Mouse (Mus musculus) embryonic facial prominence, embryonic 10.5 days (tissue): ENCODE results near the gene Retreg1. TPM values are rescaled to one million over a fixed set of nuclear protein-coding genes. Genes with fewer than 3 reads are reported as not detected.

Experiments
- DNase-seq: peaks from one replicate; pipeline ENCODE4 v3.0.0-alpha.2; 2017; ENCODE audit warnings: low spot score
- H3K27ac ChIP-seq: fragments of 300-500 bp; sonication (generic); replicated peaks from 2 replicates; pipeline ENCODE4 v1.5.1; 2016; ENCODE audit warnings: mild to moderate bottlenecking
- H3K27me3 ChIP-seq: fragments of 300-500 bp; sonication (generic); replicated peaks from 2 replicates; pipeline ENCODE4 v1.6.1; 2016; ENCODE audit warnings: low read depth, mild to moderate bottlenecking; ENCODE audit not compliant: poor library complexity, severe bottlenecking
- H3K36me3 ChIP-seq: fragments of 300-500 bp; sonication (generic); replicated peaks from 2 replicates; pipeline ENCODE4 v1.6.1; 2016; ENCODE audit warnings: mild to moderate bottlenecking, moderate library complexity
- H3K4me1 ChIP-seq: fragments of 300-500 bp; sonication (generic); 2 replicates; pipeline ENCODE4 v1.6.1; 2016
- H3K4me3 ChIP-seq: fragments of 300-500 bp; sonication (generic); 2 replicates; pipeline ENCODE4 v1.5.1; 2016; ENCODE audit warnings: mild to moderate bottlenecking, moderate library complexity
- H3K9me3 ChIP-seq: fragments of 300-500 bp; sonication (generic); 2 replicates; pipeline ENCODE4 v1.6.1; 2016; ENCODE audit warnings: mild to moderate bottlenecking
- WGBS: fragments of 180-500 bp; shearing (Covaris S2); methylation state at CpG from one replicate; pipeline ENCODE4 v1.1.7; 2016; 5-methylcytosine and 5-hydroxymethylcytosine counted together
- polyA plus RNA-seq: library from polyadenylated mRNA; unstranded; fragments of >200 nt; fragmentation: Nextera tagmentation; extraction: Ambion mirVana; gene quantifications from 2 replicates; pipeline ENCODE4 v1.2.1, GENCODE M21; 2016

Retreg1 gene
- polyA plus RNA-seq, 1 experiment from 2014 or later: 2.5 TPM

DNA sequence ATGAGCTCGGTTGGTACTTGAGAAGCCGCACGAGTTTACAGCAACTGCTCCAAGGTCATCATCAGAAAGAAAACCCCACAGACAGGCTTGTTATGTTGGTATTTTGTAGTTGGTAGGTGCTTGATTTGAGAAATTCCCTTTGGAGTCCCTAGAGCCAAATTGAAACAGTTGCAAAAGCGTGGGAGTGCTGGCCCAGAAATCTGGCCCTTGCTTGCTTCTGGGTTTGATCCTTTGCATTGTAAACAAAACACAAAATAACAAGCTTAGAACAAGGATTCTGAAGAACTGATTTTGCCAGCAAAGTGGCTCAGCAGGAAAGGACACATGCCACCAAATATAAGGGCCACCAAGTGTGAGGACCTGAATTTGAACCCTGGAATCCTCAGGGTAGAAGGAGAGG is 71.2 kb downstream of the Retreg1 start:
- DNase-seq: no peak
- Histone ChIP-seq H3K27ac (no peak overlapping the region), H3K27me3 (no peaks in the 10 kb centered on the region), H3K36me3 (no peaks in the 10 kb centered on the region), H3K4me3 (no peak overlapping the region), H3K9me3 (no peaks in the 10 kb centered on the region), H3K4me1 (peaks cover 15% of the 10 kb centered on the region)
- 92% methylated on average over 4 of the region's 4 CpGs for WGBS

DNA sequence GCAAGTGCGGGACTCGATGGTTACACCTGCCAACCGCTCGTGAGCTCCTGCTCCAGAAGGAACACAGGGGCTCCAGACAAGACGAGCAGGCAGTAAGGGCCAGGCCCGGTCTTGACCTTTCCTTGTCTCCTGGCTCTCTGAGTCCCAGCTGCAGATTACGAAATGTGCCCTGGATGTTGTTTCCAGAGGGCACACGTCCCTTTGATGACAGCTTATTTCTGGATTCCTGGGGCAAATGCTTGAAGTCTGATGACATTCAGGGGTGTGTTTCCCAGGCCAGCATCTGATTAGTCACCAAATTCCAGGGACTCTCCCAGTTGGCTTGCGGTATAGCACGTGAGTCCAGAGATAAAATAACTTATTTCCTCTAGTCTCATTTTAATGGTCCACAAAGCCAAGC is 72.0 kb downstream of the Retreg1 start:
- Histone ChIP-seq H3K27me3 (no peaks in the 10 kb centered on the region), H3K4me3 (no peak overlapping the region), H3K36me3 (no peaks in the 10 kb centered on the region), H3K9me3 (no peaks in the 10 kb centered on the region), H3K4me1 (peaks cover 15% of the 10 kb centered on the region), H3K27ac (no peak overlapping the region)
- no peak for DNase-seq
- WGBS: 56% methylated on average over 10 of the region's 10 CpGs

DNA sequence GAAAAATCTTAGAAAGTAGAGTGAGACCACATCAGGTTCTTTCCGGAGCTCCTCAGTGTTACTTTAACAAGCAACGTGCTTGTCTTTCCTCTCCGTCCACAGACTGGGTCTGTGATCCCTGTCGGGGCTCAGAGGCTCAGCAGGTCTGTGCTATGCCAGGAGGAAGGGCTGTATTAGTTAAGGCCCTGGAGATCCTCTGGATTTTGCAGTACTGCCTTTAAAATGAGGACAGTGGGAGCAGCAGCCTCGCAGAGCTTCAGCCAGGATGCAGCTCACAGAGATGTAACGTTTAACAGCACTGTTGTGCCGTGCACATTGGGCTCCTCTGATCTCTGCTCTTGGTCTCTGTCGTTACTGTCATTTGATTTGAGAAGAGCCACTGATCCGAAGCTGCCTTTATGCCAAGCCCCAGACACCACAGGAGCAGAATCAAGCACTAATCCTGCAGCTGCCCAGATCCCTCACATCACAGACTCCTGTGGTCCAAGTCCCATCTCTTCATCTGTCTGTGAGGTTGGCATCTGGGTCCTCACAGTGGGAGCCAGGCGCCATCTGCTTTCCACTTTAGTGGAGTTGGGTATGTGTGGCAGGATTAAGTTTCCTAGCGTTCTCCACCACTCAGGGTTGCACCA is 72.7 kb downstream of the Retreg1 start:
- WGBS: 75% methylated on average over 11 of the region's 11 CpGs
- Histone ChIP-seq H3K27ac (no peak overlapping the region; the same call in 1 of the 2 replicates), H3K36me3 (no peaks in the 10 kb centered on the region), H3K4me1 (peaks cover 15% of the 10 kb centered on the region), H3K4me3 (no peak overlapping the region), H3K27me3 (no peaks in the 10 kb centered on the region), H3K9me3 (no peaks in the 10 kb centered on the region)
- DNase-seq: no peak

DNA sequence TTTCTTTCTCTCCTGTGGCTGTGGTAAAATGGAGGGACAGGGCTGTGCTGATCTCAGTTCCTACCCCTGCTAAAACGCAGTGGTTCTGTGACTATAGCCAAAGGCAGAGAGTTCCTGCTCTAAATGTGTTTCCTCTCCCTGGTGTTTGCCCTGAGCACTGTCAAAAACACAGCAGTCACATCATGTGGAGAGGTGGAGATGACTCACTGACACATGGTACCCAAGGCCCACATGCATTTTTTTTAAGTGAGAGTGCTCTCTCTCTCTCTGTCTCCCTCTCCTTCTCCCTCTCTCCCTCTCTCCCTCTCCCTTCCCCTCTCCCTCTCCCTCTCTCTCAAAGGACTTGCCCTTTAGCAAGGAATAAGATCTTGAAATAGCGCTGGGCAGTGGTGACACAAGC is 73.3 kb downstream of the Retreg1 start:
- no peak overlapping the region for H3K27ac ChIP-seq
- WGBS: 66% methylated on average over 2 of the region's 2 CpGs

DNA sequence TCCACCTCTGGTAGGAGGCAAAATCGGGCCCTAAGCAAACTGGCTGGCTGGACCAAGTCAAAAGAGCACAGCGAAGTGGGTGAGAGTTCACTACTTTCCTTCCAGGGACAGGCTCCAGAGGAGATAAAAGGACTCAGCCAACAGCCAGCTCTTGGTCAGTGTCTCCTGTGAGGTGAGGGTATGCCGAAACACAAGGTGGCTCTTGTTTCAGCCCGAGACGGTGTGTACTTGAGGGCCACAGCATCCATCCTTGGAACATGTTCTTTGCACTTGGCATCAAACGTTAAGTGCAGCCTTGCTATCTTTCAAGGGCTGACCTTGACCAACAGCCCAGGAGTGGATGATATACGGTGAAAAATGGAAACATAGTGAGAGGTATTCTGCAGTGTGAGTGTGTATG is 75.7 kb downstream of the Retreg1 start:
- Histone ChIP-seq H3K9me3 (no peaks in the 10 kb centered on the region), H3K27me3 (no peaks in the 10 kb centered on the region), H3K27ac (no peak overlapping the region), H3K36me3 (no peaks in the 10 kb centered on the region), H3K4me3 (no peak overlapping the region), H3K4me1 (peaks cover 12% of the 10 kb centered on the region)
- DNase-seq: no peak
- 92% methylated on average over 7 of the region's 7 CpGs for WGBS

More for the DNA sequence above, 73.3 kb downstream of the Retreg1 start:
- no peak for DNase-seq
- Histone ChIP-seq H3K4me1 (peaks cover 15% of the 10 kb centered on the region), H3K36me3 (no peaks in the 10 kb centered on the region), H3K4me3 (no peak overlapping the region), H3K9me3 (no peaks in the 10 kb centered on the region), H3K27me3 (no peaks in the 10 kb centered on the region)

DNA sequence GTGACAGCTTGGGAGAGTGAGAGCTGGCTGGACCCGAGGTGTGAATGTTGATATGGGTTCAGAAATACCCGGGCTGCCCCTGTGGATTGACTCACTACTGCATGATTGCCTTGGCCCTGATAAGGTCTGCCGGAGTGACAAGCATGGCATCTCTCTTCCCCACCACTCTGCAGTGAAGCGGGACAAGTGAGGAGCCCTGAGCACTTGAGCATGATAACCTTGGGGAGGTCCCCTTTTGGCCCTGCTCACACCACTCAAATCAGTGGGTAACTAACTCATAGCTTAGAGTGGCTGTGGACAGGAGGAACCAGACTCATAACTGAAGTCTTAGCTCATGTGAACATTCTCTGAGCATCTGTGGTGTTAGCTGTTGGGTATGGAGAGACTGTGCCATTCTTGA is 77.0 kb downstream of the Retreg1 start:
- Histone ChIP-seq H3K36me3 (no peaks in the 10 kb centered on the region), H3K27me3 (no peaks in the 10 kb centered on the region), H3K27ac (no peak overlapping the region), H3K4me1 (peaks cover 9% of the 10 kb centered on the region), H3K4me3 (no peak overlapping the region), H3K9me3 (no peaks in the 10 kb centered on the region)
- 88% methylated on average over 4 of the region's 4 CpGs for WGBS
- no peak for DNase-seq

DNA sequence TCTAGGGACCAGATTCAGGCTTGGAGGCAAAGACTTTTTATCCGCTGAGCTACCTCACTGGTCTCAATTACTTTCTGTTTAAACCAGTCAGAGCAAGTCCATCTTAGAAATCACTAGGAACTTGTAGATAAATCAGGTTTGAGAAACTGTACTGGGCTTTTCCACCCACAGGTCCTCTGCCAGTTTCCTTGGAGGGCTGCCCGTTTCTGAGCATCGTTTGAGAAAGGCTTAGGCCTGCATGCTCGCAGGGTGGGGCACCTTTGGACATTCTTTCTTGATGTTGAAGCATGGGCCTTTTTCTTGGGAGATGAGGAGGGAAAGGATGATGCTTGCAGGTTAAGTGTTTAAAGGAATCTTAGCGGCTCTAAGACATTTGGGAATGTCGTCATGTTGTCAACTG is 77.9 kb downstream of the Retreg1 start:
- 92% methylated on average over 6 of the region's 6 CpGs for WGBS
- Histone ChIP-seq H3K4me3 (no peak overlapping the region), H3K9me3 (no peaks in the 10 kb centered on the region), H3K36me3 (no peaks in the 10 kb centered on the region), H3K4me1 (peaks cover under 1% of the 10 kb centered on the region; the same call in 1 of the 2 replicates), H3K27ac (no peak overlapping the region), H3K27me3 (no peaks in the 10 kb centered on the region)
- DNase-seq: no peak

DNA sequence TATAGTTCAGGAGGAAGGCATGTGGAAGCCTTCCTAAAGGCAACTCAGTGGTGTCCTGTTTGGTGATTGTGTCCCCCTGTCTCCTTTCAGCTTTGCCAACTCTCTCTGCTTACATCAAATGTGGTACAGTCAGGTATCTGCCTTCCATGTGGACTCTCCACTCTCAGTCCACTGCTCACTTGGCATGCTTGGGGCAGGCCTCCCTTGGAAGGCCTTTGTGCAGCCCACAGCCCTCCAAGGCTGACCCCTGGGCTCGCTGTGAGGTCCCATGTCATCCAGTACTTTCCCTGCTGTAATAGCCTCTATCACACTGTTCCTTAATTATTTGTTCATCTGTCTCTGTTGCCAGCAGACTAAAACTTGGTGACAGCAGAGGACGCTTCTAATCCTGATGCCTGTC is 79.0 kb downstream of the Retreg1 start:
- Histone ChIP-seq H3K27ac (no peak overlapping the region), H3K4me1 (no peaks in the 10 kb centered on the region), H3K9me3 (no peaks in the 10 kb centered on the region), H3K36me3 (no peaks in the 10 kb centered on the region), H3K27me3 (no peaks in the 10 kb centered on the region), H3K4me3 (no peak overlapping the region)
- WGBS: 81% methylated on average over 2 of the region's 2 CpGs
- no peak for DNase-seq

DNA sequence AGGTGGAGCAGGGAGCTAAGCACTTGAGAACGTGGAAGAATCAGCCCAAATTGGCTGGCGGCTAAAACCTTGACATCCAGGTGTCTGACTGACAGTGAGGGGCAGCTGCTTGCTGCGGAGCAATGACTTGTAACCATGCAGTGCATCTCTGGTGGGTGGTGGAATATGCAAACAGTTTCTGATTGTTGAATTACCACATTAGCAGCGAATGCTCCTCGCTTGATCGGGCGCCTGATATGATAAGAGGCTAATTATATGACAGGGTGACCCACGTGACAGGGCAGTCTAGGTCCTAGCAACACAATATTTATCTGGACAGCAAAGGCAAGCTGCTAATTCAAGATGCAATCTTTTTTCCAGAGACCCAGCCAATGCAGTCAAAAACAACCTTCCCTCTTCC is 80.9 kb downstream of the Retreg1 start:
- 84% methylated on average over 8 of the region's 8 CpGs for WGBS
- Histone ChIP-seq H3K27ac (no peak overlapping the region), H3K36me3 (no peaks in the 10 kb centered on the region)

DNA sequence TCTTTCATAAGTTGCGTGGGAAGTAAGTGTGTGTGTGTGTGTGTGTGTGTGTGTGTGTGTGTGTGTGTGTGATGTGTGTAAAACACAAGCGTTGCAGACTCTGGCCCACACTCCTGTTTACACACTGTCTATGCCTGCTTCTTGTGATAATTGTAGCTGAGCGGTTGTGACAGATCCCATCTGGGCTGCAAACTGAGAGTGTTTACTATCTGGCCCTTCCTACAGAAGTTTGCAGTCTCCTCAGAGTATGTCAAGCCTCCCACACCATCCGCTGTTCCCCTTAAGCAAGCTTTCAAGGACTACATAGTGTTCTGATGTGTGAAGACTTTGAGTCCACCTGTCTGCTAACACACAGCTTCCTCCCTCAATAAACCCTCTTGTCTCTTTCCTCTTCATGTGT is 83.2 kb downstream of the Retreg1 start:
- Histone ChIP-seq H3K27ac (no peak overlapping the region), H3K27me3 (no peaks in the 10 kb centered on the region), H3K9me3 (no peaks in the 10 kb centered on the region), H3K4me1 (no peaks in the 10 kb centered on the region), H3K36me3 (no peaks in the 10 kb centered on the region), H3K4me3 (no peak overlapping the region)
- DNase-seq: no peak
- WGBS: 91% methylated on average over 4 of the region's 4 CpGs

More for the DNA sequence above, 80.9 kb downstream of the Retreg1 start:
- no peak for DNase-seq
- Histone ChIP-seq H3K4me3 (no peak overlapping the region), H3K4me1 (no peaks in the 10 kb centered on the region), H3K27me3 (no peaks in the 10 kb centered on the region), H3K9me3 (no peaks in the 10 kb centered on the region)

DNA sequence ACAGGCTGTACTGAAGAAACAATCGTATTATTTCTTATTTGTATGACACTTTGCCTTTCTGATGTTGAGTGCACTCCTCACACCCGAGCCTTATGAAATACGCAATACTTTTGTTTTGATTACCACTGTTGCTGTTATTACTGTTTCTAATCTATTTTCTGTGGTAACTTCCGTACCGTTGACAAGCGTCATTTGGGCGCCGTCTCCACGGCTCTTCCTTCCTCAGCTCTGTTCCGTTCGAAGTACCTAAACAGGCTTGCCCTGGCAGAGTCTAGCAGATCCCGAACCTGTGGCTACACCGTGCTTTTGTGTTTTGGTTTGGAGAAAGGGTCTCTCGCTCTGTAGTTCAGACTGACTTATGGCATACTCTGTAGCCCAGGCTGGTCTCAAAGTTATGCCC is 84.1 kb downstream of the Retreg1 start:
- 95% methylated on average over 14 of the region's 14 CpGs for WGBS
- Histone ChIP-seq H3K4me3 (no peak overlapping the region), H3K36me3 (no peaks in the 10 kb centered on the region), H3K4me1 (no peaks in the 10 kb centered on the region), H3K27me3 (no peaks in the 10 kb centered on the region), H3K27ac (no peak overlapping the region), H3K9me3 (no peaks in the 10 kb centered on the region)
- no peak for DNase-seq

DNA sequence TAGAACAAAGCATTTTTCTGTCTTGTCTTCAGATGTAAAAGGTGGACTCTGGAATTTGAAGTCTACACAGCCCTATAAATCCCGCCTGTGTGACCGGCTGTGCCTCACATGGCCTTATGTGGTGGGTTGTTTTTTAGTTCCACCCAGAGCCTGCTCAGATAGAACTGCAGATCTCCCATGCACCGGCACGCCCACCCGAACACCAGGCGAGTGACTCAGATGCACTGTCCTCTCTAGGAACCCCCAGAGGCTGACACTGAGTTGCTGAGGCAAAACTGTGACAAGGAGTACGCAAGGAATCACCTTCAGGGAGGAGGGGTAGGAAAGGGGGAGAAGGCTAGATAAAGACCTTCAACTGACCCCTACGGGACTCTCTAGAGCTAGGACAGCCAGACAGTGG is 85.0 kb downstream of the Retreg1 start:
- Histone ChIP-seq H3K9me3 (no peaks in the 10 kb centered on the region), H3K36me3 (no peaks in the 10 kb centered on the region), H3K4me1 (peaks cover 2% of the 10 kb centered on the region), H3K27ac (no peak overlapping the region), H3K4me3 (no peak overlapping the region), H3K27me3 (no peaks in the 10 kb centered on the region)
- 91% methylated on average over 8 of the region's 8 CpGs for WGBS
- DNase-seq: no peak

DNA sequence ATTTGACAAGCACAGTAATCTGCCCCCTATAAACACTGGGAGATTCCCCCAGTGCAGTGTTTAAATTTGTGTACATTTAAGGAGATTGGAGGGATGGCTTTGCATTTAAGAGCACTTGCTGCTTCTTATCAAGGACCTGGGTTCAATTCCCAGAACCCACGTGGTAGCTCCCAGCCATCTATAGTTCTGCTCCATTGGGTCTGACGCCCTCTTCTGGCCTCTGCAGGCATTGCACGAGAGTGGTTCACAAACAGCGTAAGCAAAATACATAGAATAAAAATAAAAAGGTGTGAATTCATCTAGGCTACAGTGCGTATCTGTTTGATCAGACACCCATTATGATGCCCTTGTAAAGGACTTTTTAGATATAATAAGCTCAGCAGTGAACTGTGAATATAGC is 85.9 kb downstream of the Retreg1 start:
- H3K4me1 ChIP-seq: peaks cover 10% of the 10 kb centered on the region
- 65% methylated on average over 5 of the region's 5 CpGs for WGBS
- no peaks in the 10 kb centered on the region for H3K9me3 ChIP-seq
- H3K36me3 ChIP-seq: no peaks in the 10 kb centered on the region
- no peak overlapping the region for H3K4me3 ChIP-seq
- no peak for DNase-seq
- H3K27me3 ChIP-seq: no peaks in the 10 kb centered on the region
- H3K27ac ChIP-seq: no peak overlapping the region
